Mouse (Mus musculus): ENCODE measurements around the gene Xylt1. TPM values are rescaled to one million over a fixed set of nuclear protein-coding genes. Genes with fewer than 3 reads are reported as not detected.

The Xylt1 gene
- 1 to 10 TPM; 3.5 to 9.5 TPM for polyA plus RNA-seq (2017; shearing (Covaris generic))

GRCm38 (mm10) chr7:117380418-117381187, at the start of gene Xylt1:
TSS of gene Xylt1 (plus strand) at chr7:117380979.

All from activated CD4-positive, CD25-positive, alpha-beta regulatory T cell (primary cell).